Mouse (Mus musculus) hindbrain, postnatal 0 days (tissue): Measurements from ENCODE around the gene Ptprd. TPM values are rescaled to one million over a fixed set of nuclear protein-coding genes. Genes with fewer than 3 reads are reported as not detected.

ENCODE experiments used
- ATAC-seq: fragments of 200-750 bp; cut with Nextera tagmentation; 2 replicates; pipeline ENCODE4 v1.8.0; 2017; ENCODE audit warnings: mild to moderate bottlenecking, moderate TSS enrichment, moderate library complexity
- DNase-seq: peaks from one replicate; pipeline ENCODE4 v3.0.0-alpha.2; 2015; ENCODE audit warnings: low spot score
- H3K27ac ChIP-seq: fragments of 300-500 bp; sonication (generic); 2 replicates; pipeline ENCODE4 v1.5.1; 2014; ENCODE audit warnings: mild to moderate bottlenecking
- H3K27me3 ChIP-seq: fragments of 300-500 bp; sonication (generic); 2 replicates; pipeline ENCODE4 v1.6.1; 2014; ENCODE audit warnings: low read length, mixed read lengths; ENCODE audit not compliant: insufficient read depth
- H3K36me3 ChIP-seq: fragments of 300-500 bp; sonication (generic); 2 replicates; pipeline ENCODE4 v1.6.1; 2014; ENCODE audit warnings: low read length, mixed read lengths; ENCODE audit not compliant: insufficient read depth
- H3K4me1 ChIP-seq: fragments of 300-500 bp; sonication (generic); 2 replicates; pipeline ENCODE4 v1.6.1; 2014; ENCODE audit warnings: antibody characterized with exemption, low read length, mixed read lengths; ENCODE audit not compliant: insufficient read depth
- H3K4me2 ChIP-seq: fragments of 300-500 bp; sonication (generic); 2 replicates; pipeline ENCODE4 v1.6.1; 2014; ENCODE audit warnings: low read depth, mild to moderate bottlenecking, low read length, moderate library complexity, mixed read lengths
- H3K4me3 ChIP-seq: fragments of 300-500 bp; sonication (generic); 2 replicates; pipeline ENCODE4 v1.5.1; 2014; ENCODE audit warnings: low read length
- H3K9ac ChIP-seq: fragments of 300-500 bp; sonication (generic); replicated peaks from 2 replicates; pipeline ENCODE4 v1.6.1; 2014; ENCODE audit warnings: mild to moderate bottlenecking, low read length, moderate library complexity, mixed read lengths
- H3K9me3 ChIP-seq: fragments of 300-500 bp; sonication (generic); 2 replicates; pipeline ENCODE4 v1.6.1; 2016; ENCODE audit warnings: low read length, mixed read lengths
- CTCF ChIP-seq: IDR thresholded peaks from 2 replicates; pipeline ENCODE4 v1.5.1; 2016; ENCODE audit warnings: antibody characterized with exemption, control low read depth, low read depth
- WGBS: fragments of 180-500 bp; shearing (Covaris S2); extraction: QIAGEN DNeasy Blood & Tissue Kit; methylation state at CpG from one replicate; pipeline ENCODE4 v1.1.7; 2014; 5-methylcytosine and 5-hydroxymethylcytosine counted together
- polyA plus RNA-seq: library from polyadenylated mRNA; unstranded; fragments of >200 nt; fragmentation: Nextera tagmentation; extraction: Ambion mirVana; gene quantifications from 2 replicates; pipeline ENCODE4 v1.2.1, GENCODE M21; 2015
- total RNA-seq: library from RNA; depleted of rRNA; stranded (reverse); fragments of >200 nt; gene quantifications from 2 replicates; pipeline ENCODE4 v1.2.3, GENCODE M21; 2014

The Ptprd gene
- total and polyA plus RNA-seq, 2 experiments from 2014 or later, result 56.3 to 96.0 TPM

GRCm38 (mm10) chr4:76485848-76486247 lies 1725.9 kb downstream of the Ptprd start:
- no peaks in the 10 kb centered on the region for H3K27me3 ChIP-seq
- no peak for TF ChIP-seq CTCF
- no peaks in the 10 kb centered on the region for H3K4me1 ChIP-seq
- no peak overlapping the region for H3K9ac ChIP-seq
- no peak overlapping the region for H3K4me2 ChIP-seq
- ATAC-seq (no peak), DNase-seq (no peak)
- 87% methylated on average over 3 of the region's 3 CpGs for WGBS
- no peaks in the 10 kb centered on the region for H3K9me3 ChIP-seq
- H3K4me3 ChIP-seq, result no peak overlapping the region
- no peak overlapping the region for H3K27ac ChIP-seq
- H3K36me3 ChIP-seq, result no peaks in the 10 kb centered on the region

GRCm38 (mm10) chr4:76468366-76469100 lies 1743.2 kb downstream of the Ptprd start:
- H3K4me2 ChIP-seq, result no peak overlapping the region
- TF ChIP-seq CTCF, result no peak

GRCm38 (mm10) chr4:76464682-76465081 lies 1747.1 kb downstream of the Ptprd start:
- Histone ChIP-seq H3K9ac (no peak overlapping the region), H3K36me3 (no peaks in the 10 kb centered on the region), H3K4me2 (no peak overlapping the region), H3K4me1 (no peaks in the 10 kb centered on the region), H3K4me3 (no peak overlapping the region), H3K27ac (no peak overlapping the region), H3K9me3 (no peaks in the 10 kb centered on the region), H3K27me3 (no peaks in the 10 kb centered on the region)
- no peak for ATAC-seq
- no peak for TF ChIP-seq CTCF
- DNase-seq, result no peak
- 98% methylated on average over 1 of the region's 1 CpGs for WGBS

More at GRCm38 (mm10) chr4:76468366-76469100, 1743.2 kb downstream of the Ptprd start:
- DNase-seq (no peak), ATAC-seq (no peak)
- Histone ChIP-seq H3K9ac (no peak overlapping the region), H3K27me3 (no peaks in the 10 kb centered on the region), H3K9me3 (no peaks in the 10 kb centered on the region), H3K4me1 (no peaks in the 10 kb centered on the region), H3K36me3 (no peaks in the 10 kb centered on the region), H3K4me3 (no peak overlapping the region), H3K27ac (no peak overlapping the region)
- WGBS, result 85% methylated on average over 3 of the region's 3 CpGs

- Histone ChIP-seq H3K27me3 (no peaks in the 10 kb centered on the region), H3K9ac (no peak overlapping the region), H3K9me3 (no peaks in the 10 kb centered on the region), H3K27ac (no peak overlapping the region), H3K4me1 (no peaks in the 10 kb centered on the region), H3K4me2 (no peak overlapping the region), H3K36me3 (no peaks in the 10 kb centered on the region), H3K4me3 (no peak overlapping the region)
- no peak for TF ChIP-seq CTCF
- DNase-seq, result no peak
- ATAC-seq, result no peak
- WGBS, result 66% methylated on average over 5 of the region's 5 CpGs
Measured at GRCm38 (mm10) chr4:76461336-76461735, 1750.4 kb downstream of the Ptprd start.

GRCm38 (mm10) chr4:76460556-76460955 lies 1751.2 kb downstream of the Ptprd start:
- no peaks in the 10 kb centered on the region for H3K36me3 ChIP-seq
- no peak overlapping the region for H3K4me2 ChIP-seq
- TF ChIP-seq CTCF, result no peak
- H3K4me1 ChIP-seq, result no peaks in the 10 kb centered on the region
- ATAC-seq (no peak), DNase-seq (no peak)
- H3K27me3 ChIP-seq, result no peaks in the 10 kb centered on the region
- no peak overlapping the region for H3K4me3 ChIP-seq
- no peak overlapping the region for H3K9ac ChIP-seq
- H3K27ac ChIP-seq, result no peak overlapping the region
- no peaks in the 10 kb centered on the region for H3K9me3 ChIP-seq
- 59% methylated on average over 1 of the region's 1 CpGs for WGBS

- H3K4me2 ChIP-seq, result no peak overlapping the region
- DNase-seq (no peak), ATAC-seq (no peak)
- H3K4me1 ChIP-seq, result no peaks in the 10 kb centered on the region
- no peak for TF ChIP-seq CTCF
- no peaks in the 10 kb centered on the region for H3K27me3 ChIP-seq
- no peak overlapping the region for H3K27ac ChIP-seq
- H3K9me3 ChIP-seq, result no peaks in the 10 kb centered on the region
- no peaks in the 10 kb centered on the region for H3K36me3 ChIP-seq
- H3K9ac ChIP-seq, result no peak overlapping the region
- no peak overlapping the region for H3K4me3 ChIP-seq
Measured at GRCm38 (mm10) chr4:76459621-76460020, 1752.1 kb downstream of the Ptprd start.

- H3K4me3 ChIP-seq, result no peak overlapping the region
- DNase-seq, result no peak
- no peaks in the 10 kb centered on the region for H3K9me3 ChIP-seq
- no peaks in the 10 kb centered on the region for H3K36me3 ChIP-seq
- 0 out of 2 replicates have a peak, but pooled peaks cover 4% of the 10 kb centered on the region for H3K4me1 ChIP-seq
- H3K9ac ChIP-seq, result peak overlapping the region; percentile 3; the same call in 1 of the 2 replicates
- ATAC-seq, result no peak
- no peaks in the 10 kb centered on the region for H3K27me3 ChIP-seq
- no peak for TF ChIP-seq CTCF
- H3K4me2 ChIP-seq, result peak overlapping the region; percentile 86; the same call in 1 of the 2 replicates
- WGBS, result 74% methylated on average over 4 of the region's 4 CpGs
- H3K27ac ChIP-seq, result no peak overlapping the region
Measured at GRCm38 (mm10) chr4:76452286-76452685, 1759.5 kb downstream of the Ptprd start.
